Mouse (Mus musculus): ENCODE measurements at regions not wholly inside any gene's neighbourhood (a gene's known extent, or its start where the extent isn't known, plus 50 kb on each side); places are given as distances from the start of the nearest gene placed in this dataset.

DNA sequence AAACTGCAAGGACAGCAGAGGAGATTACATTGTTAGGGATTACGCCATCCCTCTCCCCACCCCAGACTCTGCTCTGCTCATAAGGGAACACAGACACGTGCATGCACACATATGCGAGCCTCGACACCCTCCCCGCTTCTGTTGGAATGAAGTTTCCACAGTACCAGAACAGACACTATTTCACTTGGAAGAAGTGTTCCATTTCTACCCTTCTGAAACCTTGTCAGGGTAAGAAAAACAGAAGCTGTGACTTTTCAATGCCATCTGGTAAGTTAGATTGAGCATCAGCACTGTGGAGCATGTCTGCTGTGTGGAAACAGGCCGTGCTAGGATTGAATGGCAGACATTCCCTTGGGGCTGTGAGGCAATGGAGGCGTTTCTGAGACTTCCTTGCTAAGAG, 382.0 kb downstream of the Sec16b start:
- TF ChIP-seq CTCF (conservative IDR thresholded peaks at IDR 0.05; ENCODE audit: insufficient read depth, insufficient read length, low read depth, low read length) (no peak), POLR2A (IDR thresholded peaks at IDR 0.05; ENCODE audit: low read depth, low read length) (no peak)

Measured in kidney, adult 2 months (tissue).